Mouse (Mus musculus): ENCODE measurements around the gene Fcho2. TPM values are rescaled to one million over a fixed set of nuclear protein-coding genes. Genes with fewer than 3 reads are reported as not detected.
"Not testable (repeated sequence)": the region's sequence is repeated elsewhere in the genome, so short reads cannot be mapped to it uniquely, and the experiment has no call there.

Gene Fcho2
- polyA plus RNA-seq (2015; fragmentation: Nextera tagmentation; extraction: Ambion mirVana), result 40.5 and 43.1 TPM in 2 replicates

- Histone ChIP-seq H3K36me3 (no peaks in the 10 kb centered on the region), H3K4me3 (peak within 1 kb of the TSS; percentile 84), H3K9me3 (no peaks in the 10 kb centered on the region), H3K4me1 (peaks cover 27% of the 10 kb centered on the region), H3K27ac (peak within 1 kb of the TSS; percentile 98), H3K9ac (peak within 1 kb of the TSS; percentile 93), H3K4me2 (peak within 1 kb of the TSS; percentile 53), H3K27me3 (no peaks in the 10 kb centered on the region)
- under 1% methylated on average over 58 of the region's 61 CpGs for WGBS
- ATAC-seq (ENCODE audit: borderline replicate concordance, extremely low read depth, low FRiP score, low TSS enrichment), result peak; percentile 97
Measured at GRCm38 (mm10) chr13:98815147-98815785, at the start of gene Fcho2. Fcho2 (minus strand) TSS chr13:98815449.

GRCm38 (mm10) chr13:98855291-98855690 is 40.0 kb upstream of the Fcho2 start:
- peaks cover 77% of the 10 kb centered on the region for H3K36me3 ChIP-seq
- no peaks in the 10 kb centered on the region for H3K4me1 ChIP-seq
- H3K9ac ChIP-seq, result no peak overlapping the region
- no peak for ATAC-seq (ENCODE audit: borderline replicate concordance, extremely low read depth, low FRiP score, low TSS enrichment)
- 83% methylated on average over 8 of the region's 8 CpGs for WGBS
- no peaks in the 10 kb centered on the region for H3K9me3 ChIP-seq
- no peak overlapping the region for H3K27ac ChIP-seq
- no peak overlapping the region for H3K4me3 ChIP-seq
- no peak overlapping the region for H3K4me2 ChIP-seq
- H3K27me3 ChIP-seq, result no peaks in the 10 kb centered on the region

- Histone ChIP-seq H3K9me3 (no peaks in the 10 kb centered on the region), H3K4me1 (no peaks in the 10 kb centered on the region), H3K4me3 (no peak overlapping the region), H3K27me3 (no peaks in the 10 kb centered on the region), H3K4me2 (no peak overlapping the region), H3K9ac (no peak overlapping the region), H3K36me3 (peaks cover 49% of the 10 kb centered on the region), H3K27ac (no peak overlapping the region)
- WGBS, result 59% methylated on average over 1 of the region's 1 CpGs
- ATAC-seq (ENCODE audit: borderline replicate concordance, extremely low read depth, low FRiP score, low TSS enrichment), result no peak
Measured at GRCm38 (mm10) chr13:98845794-98846193, 30.5 kb upstream of the Fcho2 start.

- ATAC-seq (ENCODE audit: borderline replicate concordance, extremely low read depth, low FRiP score, low TSS enrichment), result no peak
- Histone ChIP-seq H3K27ac (no peak overlapping the region), H3K36me3 (peaks cover 21% of the 10 kb centered on the region), H3K4me1 (no peaks in the 10 kb centered on the region), H3K9me3 (no peaks in the 10 kb centered on the region), H3K4me3 (no peak overlapping the region), H3K9ac (no peak overlapping the region), H3K4me2 (no peak overlapping the region), H3K27me3 (no peaks in the 10 kb centered on the region)
- WGBS, result 91% methylated on average over 6 of the region's 6 CpGs
Measured at GRCm38 (mm10) chr13:98836423-98837088, 21.3 kb upstream of the Fcho2 start.

- no peaks in the 10 kb centered on the region for H3K9me3 ChIP-seq
- no peaks in the 10 kb centered on the region for H3K27me3 ChIP-seq
Measured at GRCm38 (mm10) chr13:98835740-98836139, 20.5 kb upstream of the Fcho2 start.

GRCm38 (mm10) chr13:98834723-98835122 is 19.5 kb upstream of the Fcho2 start:
- H3K9ac ChIP-seq, result no peak overlapping the region
- no peak overlapping the region for H3K4me3 ChIP-seq
- H3K27ac ChIP-seq, result no peak overlapping the region
- no peaks in the 10 kb centered on the region for H3K9me3 ChIP-seq
- no peaks in the 10 kb centered on the region for H3K27me3 ChIP-seq
- no peak overlapping the region for H3K4me2 ChIP-seq
- H3K36me3 ChIP-seq, result peaks cover 7% of the 10 kb centered on the region
- no peaks in the 10 kb centered on the region for H3K4me1 ChIP-seq
- ATAC-seq (ENCODE audit: borderline replicate concordance, extremely low read depth, low FRiP score, low TSS enrichment), result no peak
- WGBS, result 80% methylated on average over 3 of the region's 3 CpGs

More at GRCm38 (mm10) chr13:98835740-98836139, 20.5 kb upstream of the Fcho2 start:
- H3K9ac ChIP-seq, result no peak overlapping the region
- H3K36me3 ChIP-seq, result peaks cover 16% of the 10 kb centered on the region
- H3K27ac ChIP-seq, result no peak overlapping the region
- no peak overlapping the region for H3K4me2 ChIP-seq
- no peak overlapping the region for H3K4me3 ChIP-seq
- ATAC-seq (ENCODE audit: borderline replicate concordance, extremely low read depth, low FRiP score, low TSS enrichment), result no peak
- no peaks in the 10 kb centered on the region for H3K4me1 ChIP-seq
- WGBS, result 85% methylated on average over 5 of the region's 5 CpGs

GRCm38 (mm10) chr13:98834199-98834598 is 18.9 kb upstream of the Fcho2 start:
- no peak overlapping the region for H3K9ac ChIP-seq
- H3K27ac ChIP-seq, result no peak overlapping the region
- H3K36me3 ChIP-seq, result peaks cover 4% of the 10 kb centered on the region; the same call in 1 of the 2 replicates
- H3K4me3 ChIP-seq, result no peak overlapping the region
- WGBS, result 43% methylated on average over 1 of the region's 1 CpGs
- H3K4me1 ChIP-seq, result no peaks in the 10 kb centered on the region
- H3K27me3 ChIP-seq, result no peaks in the 10 kb centered on the region
- no peak overlapping the region for H3K4me2 ChIP-seq
- ATAC-seq (ENCODE audit: borderline replicate concordance, extremely low read depth, low FRiP score, low TSS enrichment), result no peak
- no peaks in the 10 kb centered on the region for H3K9me3 ChIP-seq

GRCm38 (mm10) chr13:98832451-98833450 is 17.5 kb upstream of the Fcho2 start:
- H3K27me3 ChIP-seq, result no peaks in the 10 kb centered on the region
- H3K4me1 ChIP-seq, result no peaks in the 10 kb centered on the region
- H3K4me3 ChIP-seq, result no peak overlapping the region
- no peak overlapping the region for H3K4me2 ChIP-seq
- WGBS, result 73% methylated on average over 10 of the region's 10 CpGs
- no peak overlapping the region for H3K9ac ChIP-seq
- H3K27ac ChIP-seq, result no peak overlapping the region
- ATAC-seq (ENCODE audit: borderline replicate concordance, extremely low read depth, low FRiP score, low TSS enrichment), result no peak
- no peaks in the 10 kb centered on the region for H3K9me3 ChIP-seq
- H3K36me3 ChIP-seq, result no peaks in the 10 kb centered on the region

- not testable (repeated sequence) for H3K36me3 ChIP-seq
Measured at GRCm38 (mm10) chr13:98829026-98829425, 13.8 kb upstream of the Fcho2 start.

GRCm38 (mm10) chr13:98825574-98825973 is 10.3 kb upstream of the Fcho2 start:
- ATAC-seq (ENCODE audit: borderline replicate concordance, extremely low read depth, low FRiP score, low TSS enrichment), result no peak
- H3K27me3 ChIP-seq, result no peaks in the 10 kb centered on the region
- 74% methylated on average over 4 of the region's 4 CpGs for WGBS
- H3K4me2 ChIP-seq, result no peak overlapping the region
- no peaks in the 10 kb centered on the region for H3K36me3 ChIP-seq
- H3K4me1 ChIP-seq, result no peaks in the 10 kb centered on the region
- no peak overlapping the region for H3K9ac ChIP-seq
- H3K4me3 ChIP-seq, result no peak overlapping the region
- H3K27ac ChIP-seq, result no peak overlapping the region
- H3K9me3 ChIP-seq, result no peaks in the 10 kb centered on the region

More at GRCm38 (mm10) chr13:98829026-98829425, 13.8 kb upstream of the Fcho2 start:
- H3K9ac ChIP-seq; H3K9me3 ChIP-seq; H3K27ac ChIP-seq; H3K4me1 ChIP-seq; H3K27me3 ChIP-seq; H3K4me2 ChIP-seq; H3K4me3 ChIP-seq; ATAC-seq (ENCODE audit: borderline replicate concordance, extremely low read depth, low FRiP score, low TSS enrichment): not testable (repeated sequence)
- WGBS, result 95% methylated on average over 6 of the region's 6 CpGs

- peak overlapping the region; percentile 72 for H3K27ac ChIP-seq
- ATAC-seq (ENCODE audit: borderline replicate concordance, extremely low read depth, low FRiP score, low TSS enrichment), result no peak
Measured at GRCm38 (mm10) chr13:98819094-98819493, 3.8 kb upstream of the Fcho2 start.

More at GRCm38 (mm10) chr13:98819094-98819493, 3.8 kb upstream of the Fcho2 start:
- Histone ChIP-seq H3K4me3 (no peak overlapping the region), H3K27me3 (no peaks in the 10 kb centered on the region), H3K9ac (no peak overlapping the region), H3K4me2 (no peak overlapping the region), H3K4me1 (peaks cover 19% of the 10 kb centered on the region), H3K9me3 (no peaks in the 10 kb centered on the region), H3K36me3 (no peaks in the 10 kb centered on the region)
- WGBS, result 43% methylated on average over 2 of the region's 2 CpGs
